Mouse (Mus musculus) telencephalon, adult 2 months (tissue): ENCODE results near the gene Minpp1.

Source experiments
- DNase-seq: peaks from one replicate; pipeline ENCODE4 v3.0.0-alpha.2; 2011; ENCODE audit warnings: low read depth, low spot score

Minpp1 gene

GRCm38 (mm10) chr19:32527139-32527538 lies 41.6 kb downstream of the Minpp1 start:
- DNase-seq: no peak

GRCm38 (mm10) chr19:32528723-32529122 lies 43.2 kb downstream of the Minpp1 start:
- DNase-seq: no peak

GRCm38 (mm10) chr19:32529252-32529942 lies 43.8 kb downstream of the Minpp1 start:
- DNase-seq: no peak

GRCm38 (mm10) chr19:32530296-32530695 lies 44.7 kb downstream of the Minpp1 start:
- DNase-seq: peak; percentile 63

- DNase-seq: no peak
These were observed 46.8 kb downstream of the Minpp1 start for GRCm38 (mm10) chr19:32532331-32532730.

GRCm38 (mm10) chr19:32532737-32533505 lies 47.4 kb downstream of the Minpp1 start:
- no peak for DNase-seq

GRCm38 (mm10) chr19:32534887-32535286 lies 49.3 kb downstream of the Minpp1 start:
- no peak for DNase-seq

- DNase-seq: no peak
These were observed 57.4 kb downstream of the Minpp1 start for GRCm38 (mm10) chr19:32542784-32543490.

- no peak for DNase-seq
These were observed 61.8 kb downstream of the Minpp1 start for GRCm38 (mm10) chr19:32547396-32547795.

- DNase-seq: no peak
These were observed 62.6 kb downstream of the Minpp1 start for GRCm38 (mm10) chr19:32548202-32548601.

GRCm38 (mm10) chr19:32550446-32550845 lies 64.9 kb downstream of the Minpp1 start:
- no peak for DNase-seq

- DNase-seq: peak; percentile 26
These were observed 65.9 kb downstream of the Minpp1 start for GRCm38 (mm10) chr19:32551442-32551841.

- DNase-seq: no peak
These were observed 66.5 kb downstream of the Minpp1 start for GRCm38 (mm10) chr19:32552106-32552505.

GRCm38 (mm10) chr19:32553310-32553709 lies 67.7 kb downstream of the Minpp1 start:
- DNase-seq: no peak

- no peak for DNase-seq
These were observed 69.7 kb downstream of the Minpp1 start for GRCm38 (mm10) chr19:32555257-32555656.
